Mouse (Mus musculus) large intestine, adult 2 months (tissue): ENCODE data around the gene Rnaseh2a. TPM values are rescaled to one million over a fixed set of nuclear protein-coding genes. Genes with fewer than 3 reads are reported as not detected.

Experiments
- DNase-seq: peaks from one replicate; pipeline ENCODE4 v3.0.0-alpha.2; 2012; ENCODE audit warnings: low read depth, low spot score
- WGBS: fragments of 180-500 bp; shearing (Covaris S2); methylation state at CpG from one replicate; pipeline ENCODE4 v1.1.7; 2018; 5-methylcytosine and 5-hydroxymethylcytosine counted together
- polyA plus RNA-seq: library from polyadenylated mRNA; depleted of rRNA; stranded (reverse); fragments of >200 nt; gene quantifications from 2 replicates; pipeline ENCODE4 v1.2.3, GENCODE M21; 2012

Gene Rnaseh2a
- polyA plus RNA-seq, 1 experiment = 48.2 TPM

- 1% methylated on average over 23 of the region's 23 CpGs for WGBS
- no peak for DNase-seq
These were observed 15.6 kb upstream of the Rnaseh2a start for GRCm38 (mm10) chr8:84985049-84985683.

DNA sequence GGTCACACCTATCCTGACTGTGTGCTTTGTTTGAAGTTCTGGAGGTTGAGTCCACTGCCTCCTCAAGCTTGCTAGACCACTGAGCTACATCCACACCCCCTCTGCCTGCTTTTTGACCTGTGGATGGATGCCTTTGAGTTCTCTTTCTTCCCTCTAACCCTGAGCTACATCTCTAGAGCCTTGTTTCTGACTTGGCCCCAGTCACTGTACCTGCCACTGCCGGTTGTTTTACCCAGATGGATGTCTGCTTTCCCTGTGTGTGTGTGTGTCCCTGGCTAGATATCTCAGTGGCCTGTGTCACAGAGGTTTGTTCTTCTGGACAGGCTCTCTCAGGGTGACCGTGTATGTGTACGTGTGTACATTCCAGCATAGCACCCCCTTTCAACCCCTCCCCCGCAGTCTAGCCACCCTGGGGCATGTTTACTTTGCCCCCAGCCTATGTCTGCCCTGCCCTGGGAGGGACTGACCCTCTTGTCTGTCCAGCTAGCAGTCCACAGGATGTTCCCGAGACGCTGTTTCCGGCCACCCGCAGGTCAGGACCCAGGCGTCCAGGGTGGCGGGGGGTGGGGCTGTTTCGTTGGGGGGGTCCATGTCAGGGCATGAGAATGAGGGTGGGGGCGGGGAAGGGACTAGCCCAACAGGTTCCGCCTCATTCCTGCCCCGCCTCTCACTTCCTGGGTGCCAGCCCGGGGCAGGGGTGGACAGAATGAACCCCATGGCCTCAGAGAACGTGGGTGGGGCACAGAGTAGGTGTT is 14.9 kb upstream of the Rnaseh2a start:
- 4% methylated on average over 16 of the region's 16 CpGs for WGBS
- no peak for DNase-seq

GRCm38 (mm10) chr8:84982499-84983011 is 13.0 kb upstream of the Rnaseh2a start:
- DNase-seq = no peak
- 49% methylated on average over 3 of the region's 3 CpGs for WGBS

DNA sequence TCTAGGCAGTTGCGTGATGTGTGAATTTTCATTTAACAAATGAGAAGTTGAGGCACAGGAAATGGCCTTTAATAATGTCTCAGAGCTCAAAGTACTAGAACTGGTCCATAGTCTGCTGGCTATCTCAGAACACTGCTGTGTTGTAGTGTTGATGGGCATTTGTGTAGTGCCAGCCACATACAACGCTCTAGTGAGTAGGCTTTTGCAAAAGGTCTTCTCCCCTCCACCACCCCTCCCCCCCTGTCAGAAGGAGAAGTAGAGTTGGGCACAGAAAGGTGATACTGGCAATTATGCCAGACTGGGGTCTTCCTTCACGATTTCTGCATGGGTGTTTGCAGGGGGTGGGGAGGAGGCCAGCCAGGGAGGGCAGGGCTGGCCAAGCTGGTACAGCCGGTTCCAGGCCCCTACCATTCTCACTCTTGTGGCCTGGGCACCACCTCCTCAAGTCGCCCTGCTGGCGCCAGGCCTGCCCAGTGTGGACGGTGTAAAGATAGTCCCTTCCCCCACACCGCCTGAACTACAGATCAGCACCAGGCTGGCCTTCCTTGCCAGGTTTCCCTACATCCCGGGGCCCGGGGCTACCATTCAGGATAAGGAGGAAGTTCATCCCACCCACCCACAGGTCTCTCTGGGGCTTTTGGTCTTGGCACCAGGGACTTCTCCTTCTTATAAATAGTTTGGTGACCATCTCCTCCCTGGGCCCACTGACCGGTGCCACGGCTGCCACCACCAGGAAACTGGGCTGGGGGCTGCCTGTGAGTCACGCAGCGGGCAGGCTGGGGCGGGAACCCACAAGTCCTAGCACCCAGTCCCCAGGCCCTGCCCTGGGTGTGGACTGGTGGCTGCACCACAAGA is 12.3 kb upstream of the Rnaseh2a start:
- DNase-seq = no peak
- 36% methylated on average over 15 of the region's 15 CpGs for WGBS

DNA sequence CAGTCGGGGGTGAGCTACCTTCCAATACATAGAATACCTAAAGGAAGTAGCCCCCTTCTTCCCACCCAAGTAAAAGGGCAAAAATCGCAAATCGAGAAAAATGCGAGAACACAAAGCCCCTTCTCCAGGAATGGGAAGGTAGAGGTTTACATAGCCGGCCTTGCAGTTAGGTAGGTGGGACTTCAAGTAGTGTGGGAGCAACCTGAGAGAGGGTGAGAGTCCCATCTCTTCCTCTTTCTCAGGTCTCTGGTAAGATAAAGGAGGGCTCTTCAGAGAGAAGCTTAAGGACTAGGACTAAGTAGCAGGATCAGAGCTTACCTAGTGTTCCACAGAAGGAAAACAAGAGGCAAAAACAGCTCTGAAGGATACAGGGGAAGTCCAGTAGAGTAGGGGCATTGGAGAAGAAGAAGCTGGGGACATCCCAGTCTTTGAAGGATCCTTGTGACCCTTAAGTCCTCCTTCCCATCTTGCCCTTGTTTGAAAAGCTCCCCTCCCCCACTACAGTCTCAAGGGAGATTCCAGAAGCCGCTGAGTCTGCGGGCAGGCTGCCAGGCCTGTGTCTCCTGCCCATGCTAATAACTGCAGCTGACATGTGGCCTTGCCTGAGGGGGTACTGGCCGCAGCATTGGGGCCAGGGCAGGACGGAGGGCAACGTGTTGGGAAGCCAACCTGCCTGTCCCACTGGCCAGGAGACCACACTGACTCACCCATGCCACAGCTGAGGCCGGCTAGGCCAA is 11.2 kb upstream of the Rnaseh2a start:
- DNase-seq = no peak
- WGBS = 12% methylated on average over 11 of the region's 11 CpGs

DNA sequence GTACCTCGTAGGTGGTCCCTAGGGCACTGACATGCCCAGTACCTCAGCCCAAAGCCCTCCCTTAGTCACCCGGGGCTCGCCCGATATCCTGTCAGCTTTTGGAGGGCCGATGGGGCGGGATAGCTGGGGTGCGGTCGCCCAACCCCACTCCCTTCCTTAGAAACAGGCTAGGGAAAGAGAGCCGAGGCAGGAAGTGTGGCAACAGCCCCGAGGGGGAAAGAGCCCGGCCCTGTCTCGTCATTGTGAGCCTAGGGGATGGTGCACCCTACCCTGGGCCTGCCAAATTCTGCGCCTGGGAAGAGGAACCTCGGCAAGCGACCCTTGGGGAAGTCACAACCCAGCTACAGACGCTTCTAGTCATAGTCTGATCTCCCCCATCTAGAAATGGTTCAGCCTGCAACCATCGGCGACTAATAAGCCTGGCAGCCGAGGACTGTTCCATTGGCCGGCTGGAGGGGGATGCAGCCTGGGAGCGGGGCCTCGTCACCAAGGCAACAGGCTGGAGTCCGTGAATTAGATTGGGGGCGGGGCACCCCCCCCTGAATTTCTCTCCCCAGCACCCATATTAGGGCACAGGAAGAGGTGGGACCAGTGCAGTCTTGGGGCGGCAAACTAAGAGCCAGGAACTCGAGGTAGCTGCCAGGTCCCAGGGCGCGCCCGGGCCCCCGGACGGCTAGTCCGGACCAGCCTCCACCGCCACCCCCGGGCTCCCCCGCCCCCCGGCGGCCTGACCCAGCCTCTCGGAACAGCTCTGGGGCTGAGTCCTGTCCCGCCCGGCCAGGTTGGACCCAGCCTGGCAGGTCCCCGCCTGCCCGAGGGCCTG is 10.2 kb upstream of the Rnaseh2a start:
- no peak for DNase-seq
- WGBS = 1% methylated on average over 42 of the region's 42 CpGs

- no peak for DNase-seq
- under 1% methylated on average over 62 of the region's 63 CpGs for WGBS
These were observed 8.8 kb upstream of the Rnaseh2a start, which contains the start of gene Junb for GRCm38 (mm10) chr8:84978248-84978940. Gene Junb, minus strand, starts transcription at chr8:84978718.

- under 1% methylated on average over 70 of the region's 70 CpGs for WGBS
- no peak for DNase-seq
These were observed 8.1 kb upstream of the Rnaseh2a start for GRCm38 (mm10) chr8:84977435-84978247.

- under 1% methylated on average over 25 of the region's 25 CpGs for WGBS
- DNase-seq = no peak
These were observed 7.3 kb upstream of the Rnaseh2a start for GRCm38 (mm10) chr8:84976763-84977434.

GRCm38 (mm10) chr8:84976031-84976762 is 6.6 kb upstream of the Rnaseh2a start:
- WGBS = under 1% methylated on average over 59 of the region's 61 CpGs
- DNase-seq = no peak

GRCm38 (mm10) chr8:84975434-84975833 is 5.9 kb upstream of the Rnaseh2a start:
- no peak for DNase-seq
- WGBS = 27% methylated on average over 7 of the region's 7 CpGs

GRCm38 (mm10) chr8:84974543-84975142 is 5.1 kb upstream of the Rnaseh2a start:
- WGBS = 63% methylated on average over 8 of the region's 8 CpGs
- DNase-seq = no peak

DNA sequence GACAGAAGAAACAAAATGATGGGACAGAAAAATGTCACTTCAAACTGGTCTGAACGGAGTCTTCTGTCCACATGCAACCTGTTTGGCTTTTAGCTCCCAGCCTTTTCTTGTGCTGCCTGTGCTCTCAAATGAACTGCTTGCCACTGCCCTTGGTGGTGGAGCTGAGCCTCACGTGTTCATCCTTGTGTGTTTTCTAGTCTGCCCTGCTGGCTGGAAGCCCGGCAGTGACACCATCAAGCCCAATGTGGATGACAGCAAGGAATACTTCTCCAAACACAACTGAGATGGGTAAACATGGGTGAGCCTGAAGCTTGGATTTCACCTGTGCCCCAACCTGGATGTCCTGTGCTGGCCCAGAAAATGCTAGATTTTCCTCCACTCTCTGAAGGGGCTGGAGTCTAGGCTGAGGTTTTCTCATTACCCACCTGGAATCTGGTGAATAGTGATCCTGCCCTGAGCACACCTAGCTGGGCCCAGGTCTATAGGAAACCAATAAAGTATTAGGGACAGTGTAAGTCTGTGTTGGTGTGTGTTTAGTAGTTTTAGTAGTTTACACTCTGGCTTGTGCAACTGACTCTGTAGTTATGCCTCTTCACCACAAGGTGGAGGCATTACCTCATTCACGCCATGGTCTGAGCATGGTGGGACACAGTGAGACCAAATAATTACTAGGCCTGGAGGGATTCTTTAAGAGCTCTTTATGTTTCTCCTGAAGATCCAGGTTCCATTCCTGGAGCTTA is 4.4 kb upstream of the Rnaseh2a start:
- 38% methylated on average over 4 of the region's 4 CpGs for WGBS
- DNase-seq = no peak

DNA sequence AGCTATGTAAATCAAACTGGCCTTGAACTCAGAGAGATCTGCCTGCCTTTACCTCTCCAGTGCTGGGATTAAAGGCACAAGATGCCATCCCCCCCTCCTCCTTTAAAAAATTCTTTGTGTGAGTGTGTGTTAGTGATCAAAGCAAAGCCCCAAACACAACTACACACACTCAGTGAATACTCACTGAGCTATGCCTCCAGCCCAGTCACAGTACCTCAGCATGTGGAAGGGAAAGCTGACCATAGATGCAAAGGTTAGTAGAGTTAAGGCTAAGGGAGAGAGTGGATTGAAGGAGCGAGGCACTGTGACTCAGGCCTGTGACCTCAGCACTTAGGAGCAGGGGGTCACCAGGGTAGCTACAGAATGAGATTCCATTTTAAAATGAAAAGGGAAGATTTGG is 3.5 kb upstream of the Rnaseh2a start:
- WGBS = 92% methylated on average over 1 of the region's 1 CpGs
- no peak for DNase-seq

DNA sequence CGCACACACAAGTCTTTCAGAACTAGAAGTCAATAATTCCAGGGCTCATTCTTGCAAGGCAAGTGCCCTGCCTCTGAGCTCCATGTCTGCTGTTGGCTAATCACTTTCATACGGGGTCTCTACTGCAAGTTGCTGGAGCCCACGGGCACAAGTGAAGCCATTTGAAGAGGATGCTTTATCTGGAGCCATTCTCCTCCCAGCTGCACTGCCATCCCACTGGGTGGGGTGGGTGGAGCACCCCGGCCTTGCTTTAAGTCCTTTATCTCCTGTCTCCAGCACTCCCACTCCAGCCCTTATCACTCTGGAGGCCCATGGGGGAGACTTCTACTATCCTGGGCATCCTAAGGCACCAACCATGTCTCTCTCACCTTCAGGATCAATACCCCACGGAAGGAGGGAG is 1.3 kb upstream of the Rnaseh2a start:
- no peak for DNase-seq
- WGBS = 67% methylated on average over 5 of the region's 5 CpGs
